Mouse (Mus musculus) gonadal fat pad, adult 2 months (tissue): ENCODE data around the gene Fth1. TPM values are rescaled to one million over a fixed set of nuclear protein-coding genes. Genes with fewer than 3 reads are reported as not detected.
"Not testable (repeated sequence)": the region's sequence is repeated elsewhere in the genome, so short reads cannot be mapped to it uniquely, and the experiment has no call there.

Experiments
- DNase-seq: peaks from one replicate; pipeline ENCODE4 v3.0.0-alpha.2; 2012; ENCODE audit warnings: low read depth
- polyA plus RNA-seq: library from polyadenylated mRNA; depleted of rRNA; stranded (reverse); fragments of >200 nt; gene quantifications from 2 replicates; pipeline ENCODE4 v1.2.3, GENCODE M21; 2012; rRNA removed

The Fth1 gene
- 2,066 and 2,440 TPM in 2 replicates for polyA plus RNA-seq

DNA sequence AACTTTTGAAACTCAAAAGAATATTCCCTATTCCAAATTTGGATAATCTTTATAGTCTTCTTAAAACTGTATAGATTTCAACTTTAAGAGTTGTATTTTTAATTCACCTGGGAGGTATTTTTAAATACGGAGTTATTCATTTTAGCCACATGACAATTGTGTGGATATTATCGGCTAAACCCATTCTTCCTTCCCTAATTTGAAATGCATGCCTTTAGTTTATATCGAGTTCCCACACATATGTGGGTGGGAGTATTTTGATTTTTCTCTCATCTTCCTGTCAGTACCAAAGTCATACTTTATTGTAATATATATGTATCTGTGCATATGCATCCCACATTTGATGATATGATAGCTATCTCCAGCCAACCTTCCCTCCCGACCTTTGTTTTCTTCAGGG lies at the start of gene Fth1:
Gene Fth1, plus strand, starts transcription at position 341 of the 400 bp plus-strand sequence.
- DNase-seq: no peak

DNA sequence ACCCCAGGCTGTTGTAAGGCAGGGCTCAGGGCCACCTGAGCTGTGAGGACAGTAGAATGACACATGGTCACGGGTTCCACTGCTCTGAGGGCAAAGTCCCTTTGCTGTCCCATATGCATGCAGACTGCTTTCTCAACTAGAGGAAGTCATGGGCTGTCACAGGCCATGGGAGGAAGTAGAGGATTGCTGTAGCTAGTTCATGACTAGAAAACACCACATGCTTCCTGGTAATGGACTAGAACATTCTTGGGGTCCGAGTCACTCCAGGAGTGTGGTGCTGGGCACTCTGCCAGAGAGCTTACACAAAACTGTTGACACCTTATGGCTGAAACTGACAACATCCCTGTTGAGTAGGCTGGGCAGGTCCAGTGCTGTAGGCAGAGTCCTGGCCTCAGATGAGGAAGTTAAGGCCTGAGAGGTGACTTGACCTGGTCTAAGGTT lies 49.2 kb upstream of the Fth1 start:
- DNase-seq: not testable (repeated sequence)

DNA sequence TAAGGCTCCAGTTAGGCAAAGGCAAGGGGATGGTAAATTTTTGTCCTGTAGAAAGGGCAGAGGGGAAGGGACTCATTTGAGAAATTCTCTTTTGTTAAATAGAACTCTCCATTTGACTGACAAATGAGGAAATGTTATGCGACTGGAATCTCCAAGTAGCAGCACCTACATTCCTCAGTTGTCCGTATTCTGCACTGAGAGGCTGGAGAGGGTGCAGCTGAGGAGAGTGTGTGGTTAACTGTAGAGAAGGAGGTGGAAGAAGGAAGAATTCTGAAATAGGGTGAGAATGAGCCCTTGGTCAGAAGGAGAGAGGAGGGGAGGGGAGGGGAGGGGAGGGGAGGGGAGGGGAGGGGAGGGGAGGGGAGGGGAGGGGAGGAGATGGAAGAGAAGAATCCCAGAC lies 46.5 kb upstream of the Fth1 start:
- no peak for DNase-seq

DNA sequence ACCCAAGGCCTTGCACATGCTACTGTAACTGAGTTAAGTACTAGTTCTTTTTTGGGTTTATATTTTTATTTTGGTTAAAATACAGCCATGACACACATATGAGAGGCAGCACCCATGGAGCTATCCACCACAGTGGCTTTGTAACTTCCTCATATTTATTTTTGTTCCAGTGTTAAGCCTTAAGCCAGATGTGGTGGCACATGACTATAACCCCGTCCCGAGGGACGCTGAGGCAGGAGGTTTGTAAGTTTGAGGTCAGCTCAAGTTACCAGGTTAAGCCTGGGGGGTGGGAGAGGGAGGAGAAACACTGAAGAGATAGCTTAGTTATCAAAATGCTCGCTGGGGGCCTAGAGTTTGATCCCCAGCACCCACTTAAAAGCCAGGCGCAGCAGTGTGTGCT lies 43.8 kb upstream of the Fth1 start:
- DNase-seq: no peak

DNA sequence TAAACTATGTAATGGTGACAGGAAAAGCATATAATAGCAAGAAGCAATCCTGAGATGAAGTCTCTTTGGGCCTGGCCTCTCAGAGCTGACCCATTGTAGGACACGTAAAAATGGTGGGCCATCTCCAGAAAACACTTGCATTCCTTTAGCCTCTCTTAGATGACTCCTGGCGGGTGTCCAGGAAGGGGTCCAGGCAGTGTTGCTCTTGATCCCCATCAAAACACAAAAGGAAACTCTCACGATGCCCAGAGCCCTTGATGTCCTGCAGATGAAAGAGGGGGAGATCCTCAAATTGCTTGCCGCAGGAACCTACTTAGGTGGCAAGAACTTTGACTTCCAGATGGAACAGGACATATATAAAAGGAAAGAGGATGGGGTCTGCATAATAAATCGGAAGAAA lies 43.0 kb upstream of the Fth1 start:
- no peak for DNase-seq

DNA sequence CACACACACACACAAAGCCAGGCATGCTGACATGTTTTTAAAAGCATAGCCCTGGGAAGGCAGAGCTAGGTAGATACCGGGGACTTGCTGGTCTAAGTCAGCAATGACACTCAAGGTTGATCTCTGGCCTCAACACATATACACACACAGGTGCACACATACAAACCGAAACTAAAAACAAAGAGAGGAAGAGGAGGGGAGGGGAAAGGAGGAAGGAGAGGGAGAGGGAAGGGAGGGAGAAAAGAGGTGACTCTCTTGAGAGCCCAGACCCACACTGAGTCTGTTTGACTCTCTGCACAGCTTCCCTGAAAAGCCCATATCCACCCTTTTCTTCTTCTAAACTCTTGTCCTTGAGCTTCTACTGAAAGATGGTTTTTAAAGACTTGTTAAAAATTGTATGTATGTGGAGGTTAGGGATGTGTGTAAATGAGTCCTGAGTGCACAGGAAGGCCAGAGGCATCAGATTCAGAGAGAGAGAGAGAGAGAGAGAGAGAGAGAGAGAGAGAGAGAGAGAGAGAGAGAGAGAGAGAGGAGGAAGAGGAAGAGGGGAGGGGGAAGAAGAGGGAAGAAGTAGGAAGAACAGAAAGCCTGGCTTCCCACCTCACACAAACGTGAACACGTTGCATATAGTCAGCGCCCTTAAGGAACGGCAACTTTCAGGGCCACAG lies 42.1 kb upstream of the Fth1 start:
- DNase-seq: no peak

DNA sequence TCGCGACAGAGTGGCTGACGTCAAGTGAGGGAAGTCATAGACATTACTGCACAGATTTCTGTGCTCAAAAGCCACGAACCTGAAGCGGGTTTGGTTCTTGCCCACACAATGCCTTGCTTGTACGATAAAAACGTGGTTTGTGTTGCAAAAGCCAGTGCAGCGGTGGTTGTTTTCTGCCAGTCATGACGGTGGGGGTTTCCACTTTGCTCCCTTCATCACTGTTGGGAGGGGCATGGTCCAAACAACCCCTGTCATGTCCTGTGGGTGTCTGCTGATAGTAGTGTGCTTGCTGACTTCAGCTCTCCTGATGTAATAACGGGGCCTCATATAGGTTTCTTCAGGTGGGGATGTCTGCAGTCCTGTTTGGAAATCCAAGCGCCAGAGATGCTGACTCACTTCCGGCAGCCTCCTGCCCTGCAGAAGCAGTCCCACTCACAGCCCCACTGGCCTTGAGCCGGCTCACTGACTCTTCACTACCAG lies 41.5 kb upstream of the Fth1 start:
- DNase-seq: no peak

DNA sequence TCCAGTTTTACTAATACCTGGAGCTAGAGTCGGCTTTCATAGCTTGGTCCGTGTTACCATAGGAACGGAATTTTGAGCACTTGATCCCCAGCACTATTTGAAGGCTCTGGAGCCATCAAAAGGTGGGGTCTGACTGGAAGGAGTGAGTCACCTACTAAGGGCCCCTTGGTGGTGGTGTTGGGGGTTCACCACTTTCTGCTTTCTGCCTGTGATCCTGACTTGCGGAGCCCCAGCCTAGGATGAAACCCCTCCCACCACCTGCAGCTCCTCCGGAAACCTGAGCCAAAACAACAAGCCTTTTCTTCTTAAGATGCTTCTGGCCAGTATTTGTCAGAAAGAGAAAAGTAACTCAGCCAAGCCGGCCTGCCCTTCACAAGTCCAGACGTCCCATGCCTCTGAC lies 40.6 kb upstream of the Fth1 start:
- no peak for DNase-seq

DNA sequence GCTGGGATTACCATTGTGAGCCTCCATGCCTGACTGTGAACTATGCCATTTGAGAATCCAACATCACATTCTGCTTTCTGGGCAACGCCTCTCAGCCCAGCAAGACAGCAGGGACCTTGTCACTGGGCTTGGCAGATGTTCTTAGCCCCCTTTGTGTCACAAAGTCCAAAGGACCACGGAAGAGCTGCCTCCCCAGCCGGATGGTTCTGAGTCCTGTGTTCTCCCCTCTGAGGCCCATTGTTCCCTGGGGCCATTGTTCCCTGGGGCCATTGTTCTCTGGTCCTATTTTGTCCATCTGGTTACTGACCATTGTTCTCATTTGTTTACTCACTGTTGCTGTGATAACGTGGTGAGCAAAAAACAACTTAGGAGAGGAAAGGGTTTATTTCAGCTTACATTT lies 39.5 kb upstream of the Fth1 start:
- DNase-seq: no peak

DNA sequence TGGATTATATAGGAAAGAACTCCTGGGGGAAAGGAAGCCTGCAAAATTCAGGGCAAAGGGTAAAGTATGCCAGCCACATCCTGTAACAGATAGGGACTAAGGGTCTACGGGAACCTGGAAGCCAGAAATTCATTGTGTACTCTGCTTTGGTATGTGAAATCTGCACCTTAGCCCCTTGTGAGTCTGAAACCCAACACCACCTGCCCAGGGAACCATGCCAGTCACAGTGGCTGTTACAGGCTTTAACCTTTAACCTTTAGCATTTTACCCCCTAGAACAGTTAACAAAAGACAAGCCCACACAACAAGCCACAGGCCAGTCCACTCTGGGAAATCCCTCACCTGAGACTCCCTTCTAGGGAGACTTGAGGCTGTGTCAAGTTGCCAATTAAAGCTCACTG lies 38.6 kb upstream of the Fth1 start:
- DNase-seq: no peak

DNA sequence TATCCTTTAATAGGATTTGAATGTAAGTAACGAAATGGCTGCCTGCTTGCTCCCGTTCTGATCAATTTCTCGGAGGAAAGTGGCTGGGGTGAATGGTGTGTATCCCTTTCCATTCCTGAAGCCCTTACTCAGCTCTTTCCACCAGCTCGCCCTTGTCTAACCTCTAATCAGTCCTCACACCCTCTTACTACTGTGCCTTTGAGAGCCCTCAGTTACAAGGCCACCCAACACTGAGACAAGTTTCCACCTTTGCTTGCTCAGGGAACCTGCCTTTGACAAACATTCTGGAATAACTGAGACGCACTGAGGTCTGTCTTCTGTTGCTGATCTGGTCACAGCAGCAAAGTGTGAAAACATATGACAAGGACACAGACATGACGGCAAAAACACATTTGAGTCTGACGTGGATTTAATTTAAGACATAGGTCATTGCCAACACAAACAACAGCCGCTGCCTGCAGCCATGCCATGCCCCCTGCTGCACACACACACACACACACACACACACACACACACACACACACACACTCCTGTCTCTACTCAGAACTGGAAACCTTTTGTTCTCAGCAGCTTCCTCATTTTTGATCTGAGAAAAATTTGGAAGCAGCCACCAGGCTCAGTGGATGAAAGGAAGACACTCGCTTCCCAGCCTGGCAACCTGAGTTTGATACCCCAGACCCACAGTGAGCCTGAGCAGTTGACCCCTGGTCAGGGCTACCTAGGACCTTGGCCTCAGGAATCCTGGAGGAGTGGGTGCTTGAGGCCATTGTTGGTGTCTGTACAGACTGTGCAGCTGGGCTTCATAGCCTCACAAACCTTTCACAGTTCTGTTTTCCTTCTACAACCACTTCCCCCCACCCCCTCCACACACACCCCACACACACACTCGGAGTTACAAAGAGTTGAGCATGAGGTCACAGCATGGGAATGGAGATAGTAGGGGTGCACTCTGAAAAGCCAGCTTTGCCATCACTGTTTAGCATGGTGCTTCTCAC lies 37.6 kb upstream of the Fth1 start:
- no peak for DNase-seq

DNA sequence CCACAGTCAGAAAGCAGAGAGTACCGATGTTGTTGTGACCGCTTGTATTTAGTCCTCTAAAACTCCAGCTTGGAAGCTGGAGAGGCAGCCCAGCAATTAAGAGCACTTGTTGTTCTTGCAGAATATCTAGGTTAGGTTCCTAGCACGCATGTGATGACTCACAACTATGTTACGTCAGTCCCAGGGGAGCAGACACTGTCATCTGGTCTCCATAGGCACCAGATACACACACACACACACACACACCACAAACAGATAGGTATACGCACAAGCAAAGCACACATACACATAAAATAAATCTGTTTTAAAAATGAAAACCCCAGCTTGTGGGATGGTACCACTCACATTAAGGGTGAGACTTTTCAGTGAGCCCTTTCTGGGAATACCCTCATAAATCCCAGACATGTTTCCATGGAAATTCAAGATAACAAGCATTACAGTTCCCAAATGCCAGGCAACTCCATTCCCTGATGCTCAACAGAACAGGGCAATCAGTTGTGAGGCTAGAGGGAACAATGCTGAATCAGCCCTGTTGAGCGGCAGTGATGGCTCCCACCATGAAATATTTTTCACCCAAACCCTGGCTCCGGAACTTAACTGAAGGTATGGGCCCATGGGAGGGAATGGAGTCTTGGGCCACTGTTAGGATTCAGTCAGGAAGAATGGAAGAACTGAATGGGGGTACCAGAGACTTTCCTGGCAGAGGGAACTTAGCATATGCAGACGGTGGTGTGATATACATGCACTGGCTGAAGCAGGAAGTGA lies 34.4 kb upstream of the Fth1 start:
- no peak for DNase-seq

DNA sequence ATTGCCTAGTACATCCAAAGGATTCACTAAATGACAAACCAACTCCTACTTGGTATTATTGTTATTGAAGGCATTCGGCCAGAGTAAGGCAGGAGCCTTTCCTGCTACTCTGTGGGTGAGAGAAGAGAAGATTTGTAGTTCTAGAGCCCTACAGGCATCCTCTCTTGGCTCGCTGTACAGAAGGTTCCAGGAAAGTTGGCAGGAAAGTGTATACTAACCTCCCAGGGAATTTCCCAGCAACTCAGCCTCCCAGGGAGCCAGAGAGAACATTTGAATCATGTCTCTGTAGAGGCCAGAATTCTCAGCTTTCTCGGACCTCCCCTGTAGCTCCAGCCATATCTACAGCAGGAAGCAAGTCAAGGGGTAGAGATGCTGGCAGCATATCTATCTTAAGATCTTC lies 33.4 kb upstream of the Fth1 start:
- peak; percentile 98 for DNase-seq

DNA sequence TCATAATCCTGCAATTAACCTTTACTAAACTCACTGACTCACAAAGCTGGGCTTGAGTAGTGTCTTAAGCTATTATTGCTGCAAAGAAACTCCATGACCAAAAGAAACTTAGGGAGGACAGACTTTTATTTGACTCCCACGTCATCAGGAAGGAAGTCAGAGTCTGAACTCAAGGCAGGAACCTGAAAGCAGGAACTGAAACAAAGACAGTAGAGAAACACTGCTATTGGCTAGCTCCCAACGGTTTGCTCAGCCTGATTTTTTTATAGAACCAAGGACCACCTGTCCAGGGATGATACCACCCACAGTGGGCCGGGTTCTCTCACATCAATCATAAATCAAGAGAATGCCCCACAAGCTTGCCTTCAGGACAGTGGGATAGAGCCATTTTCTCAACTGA lies 28.0 kb upstream of the Fth1 start:
- no peak for DNase-seq

DNA sequence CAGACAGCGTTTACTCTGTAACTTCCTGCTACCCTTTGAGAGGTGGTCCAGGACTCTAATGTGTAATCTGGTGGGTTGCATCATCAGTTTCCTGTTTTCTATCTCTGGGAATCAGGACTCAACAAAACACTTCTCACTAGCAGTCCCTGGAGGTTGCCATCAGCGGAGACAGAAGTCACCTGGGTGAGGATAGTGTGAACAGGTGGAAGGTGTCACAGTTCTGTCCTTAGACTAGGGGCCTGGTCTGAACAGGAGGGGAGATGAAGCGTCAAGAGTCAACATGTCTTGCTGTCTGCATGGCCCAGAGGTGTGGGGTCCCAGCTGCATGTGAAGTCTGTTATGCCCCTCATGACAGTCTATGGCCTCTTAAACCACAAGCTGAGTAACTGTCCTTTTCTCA lies 27.5 kb upstream of the Fth1 start:
- no peak for DNase-seq

DNA sequence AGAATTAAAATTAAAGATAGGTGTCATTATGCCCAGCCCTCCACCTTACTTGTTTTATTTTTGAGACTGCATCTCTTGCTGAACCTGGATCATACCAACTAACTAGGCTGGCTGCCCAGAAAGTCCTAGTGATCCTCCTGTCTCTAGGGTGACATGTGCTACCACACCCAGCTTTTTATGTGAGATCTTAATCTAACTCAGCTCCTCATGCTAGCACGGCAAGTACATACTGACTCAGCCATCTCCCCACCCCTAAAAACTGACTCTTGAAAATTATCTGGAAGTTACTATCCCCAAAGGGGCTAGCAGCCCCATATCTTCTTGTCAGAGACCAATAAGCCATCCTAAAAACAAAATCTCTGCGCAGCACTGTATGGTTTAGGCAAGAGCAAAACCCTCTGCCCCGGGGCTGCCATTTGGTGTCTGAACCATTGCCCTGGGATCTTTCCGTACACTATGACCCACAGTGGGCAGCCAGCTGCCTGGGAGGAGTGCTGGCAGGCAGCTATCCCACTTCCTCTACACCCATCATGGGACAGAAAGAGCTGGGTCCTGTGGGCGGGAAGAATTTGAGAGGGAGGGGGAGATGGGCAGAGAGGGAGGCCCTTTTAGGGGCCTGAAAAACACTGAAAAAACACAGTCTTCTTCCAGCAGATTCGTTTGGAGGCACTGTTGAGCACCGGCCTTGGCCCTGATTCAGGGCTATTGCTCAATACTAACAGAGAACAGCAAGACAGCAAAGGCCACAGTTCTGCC lies 26.2 kb upstream of the Fth1 start:
- no peak for DNase-seq

DNA sequence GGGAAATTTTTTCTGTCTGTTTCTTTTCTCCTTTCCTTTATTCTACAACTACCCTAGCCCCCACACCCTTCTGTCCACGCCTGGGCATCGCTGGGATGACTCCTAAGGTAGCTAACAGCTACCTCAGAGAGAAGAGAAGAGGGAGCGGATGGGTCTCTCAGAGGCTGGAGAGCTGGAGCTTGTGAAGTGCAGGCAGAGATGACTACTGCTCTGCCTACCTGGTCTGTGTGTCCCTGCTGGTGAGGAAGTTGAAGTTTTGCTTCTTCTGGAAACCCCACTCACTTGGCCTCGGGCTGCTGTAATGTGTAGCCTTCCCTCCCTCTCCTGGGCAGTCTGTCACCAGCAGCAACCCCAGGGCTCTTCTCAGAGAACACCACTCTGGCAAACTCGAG lies 25.6 kb upstream of the Fth1 start:
- no peak for DNase-seq

DNA sequence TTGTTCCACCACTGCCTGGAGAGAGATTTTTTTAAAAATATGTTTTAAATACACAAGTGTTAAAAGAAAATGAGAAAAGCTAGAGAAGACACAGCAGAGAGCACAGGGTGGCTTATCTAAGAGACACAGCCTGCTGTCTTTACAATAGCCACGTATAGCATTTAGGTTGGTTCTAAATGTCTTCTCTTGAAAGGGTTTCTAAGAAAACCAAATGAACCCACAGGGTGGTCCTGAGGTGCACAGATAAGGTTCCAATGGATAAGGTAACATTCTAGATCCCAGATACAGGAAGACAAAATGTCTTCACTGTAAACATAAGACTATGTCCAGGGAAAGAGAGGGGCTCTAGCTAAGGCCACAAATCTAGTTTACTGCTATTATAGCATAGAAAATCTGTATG lies 25.0 kb upstream of the Fth1 start:
- DNase-seq: no peak

DNA sequence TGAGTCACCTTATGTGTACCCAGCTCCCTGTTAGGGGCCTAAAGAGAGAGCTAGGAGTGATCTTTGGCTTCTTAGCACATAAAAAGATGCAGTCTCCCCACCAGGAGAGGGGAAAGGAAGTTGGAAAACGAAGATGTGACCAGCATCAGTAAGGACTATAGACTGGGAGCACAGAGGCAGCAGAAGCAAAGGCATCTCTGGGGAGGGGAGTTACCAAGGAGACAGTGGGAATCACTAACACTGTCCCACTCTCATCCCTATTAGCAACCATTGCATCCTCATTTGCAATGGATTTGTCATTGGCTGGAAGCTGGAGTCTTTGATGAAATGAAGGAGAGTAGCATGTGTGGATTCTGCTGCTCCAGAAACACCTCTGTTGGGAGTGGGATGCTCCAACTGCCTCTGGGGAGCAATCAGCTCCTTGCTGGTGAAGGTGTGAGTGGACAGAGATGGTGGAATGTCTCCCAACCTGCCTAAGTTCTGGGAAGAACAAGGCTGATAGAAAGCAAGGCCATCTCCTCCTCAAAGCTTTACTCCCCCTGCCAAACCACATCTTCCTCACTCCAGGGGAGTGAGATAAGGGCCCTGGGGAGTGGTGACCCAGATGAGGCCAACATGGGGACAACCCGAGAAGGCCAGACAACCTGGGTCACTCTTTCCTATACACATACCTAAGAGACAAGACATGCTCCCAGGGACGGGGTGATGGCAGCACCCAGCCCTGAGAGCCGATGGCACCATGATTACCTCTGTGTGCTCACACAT lies 23.6 kb upstream of the Fth1 start:
- DNase-seq: no peak

DNA sequence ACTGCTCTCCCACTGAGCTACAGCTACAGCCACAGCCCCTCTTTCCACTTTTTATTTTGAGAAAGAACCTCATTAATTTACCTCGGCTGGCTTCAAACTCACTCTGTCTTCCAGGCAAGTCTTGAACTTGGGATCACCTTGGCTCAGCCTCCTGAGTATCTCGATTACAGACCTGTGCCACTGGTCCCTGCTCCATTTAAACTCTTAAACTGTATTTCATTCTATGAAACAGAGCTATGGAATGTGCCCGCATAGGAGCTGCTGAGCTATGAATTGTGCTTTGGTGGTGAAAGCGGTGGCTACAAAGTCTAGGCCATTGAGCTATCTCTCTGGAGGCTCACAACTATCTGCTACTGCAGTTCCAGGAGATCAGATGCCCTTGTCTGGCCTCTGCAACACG lies 22.4 kb upstream of the Fth1 start:
- DNase-seq: no peak

DNA sequence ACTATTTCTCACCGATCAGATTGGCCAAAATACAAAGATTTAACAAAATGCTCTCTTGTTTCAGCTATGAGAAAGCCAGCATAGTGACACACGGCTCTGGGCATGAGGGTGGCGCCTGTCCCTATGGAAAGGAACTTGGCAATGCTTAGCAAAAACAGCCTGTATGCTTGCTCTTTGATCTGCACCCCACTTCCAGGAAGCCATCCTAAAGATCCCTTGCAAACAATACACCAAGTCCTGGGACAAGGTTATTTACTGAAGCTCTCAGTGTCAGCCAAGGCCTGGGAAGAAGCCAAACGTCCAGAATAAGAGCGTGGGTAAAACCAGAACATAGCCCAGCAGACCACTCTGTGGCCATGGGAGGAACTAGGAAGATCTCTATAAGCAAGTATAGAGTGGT lies 19.6 kb upstream of the Fth1 start:
- DNase-seq: no peak
